Mouse (Mus musculus) CD4-positive, CD25-positive, alpha-beta regulatory T cell, adult 9 weeks (primary cell): ENCODE results near the gene Dnah7a. TPM values are rescaled to one million over a fixed set of nuclear protein-coding genes. Genes with fewer than 3 reads are reported as not detected.

Source experiments
- polyA plus RNA-seq: library from polyadenylated mRNA; unstranded; fragments of 100-300 nt; shearing (Covaris generic); gene quantifications from one replicate; pipeline ENCODE4 v1.2.1, GENCODE M21; 2017

Dnah7a gene
- 4.9 TPM for polyA plus RNA-seq

DNA sequence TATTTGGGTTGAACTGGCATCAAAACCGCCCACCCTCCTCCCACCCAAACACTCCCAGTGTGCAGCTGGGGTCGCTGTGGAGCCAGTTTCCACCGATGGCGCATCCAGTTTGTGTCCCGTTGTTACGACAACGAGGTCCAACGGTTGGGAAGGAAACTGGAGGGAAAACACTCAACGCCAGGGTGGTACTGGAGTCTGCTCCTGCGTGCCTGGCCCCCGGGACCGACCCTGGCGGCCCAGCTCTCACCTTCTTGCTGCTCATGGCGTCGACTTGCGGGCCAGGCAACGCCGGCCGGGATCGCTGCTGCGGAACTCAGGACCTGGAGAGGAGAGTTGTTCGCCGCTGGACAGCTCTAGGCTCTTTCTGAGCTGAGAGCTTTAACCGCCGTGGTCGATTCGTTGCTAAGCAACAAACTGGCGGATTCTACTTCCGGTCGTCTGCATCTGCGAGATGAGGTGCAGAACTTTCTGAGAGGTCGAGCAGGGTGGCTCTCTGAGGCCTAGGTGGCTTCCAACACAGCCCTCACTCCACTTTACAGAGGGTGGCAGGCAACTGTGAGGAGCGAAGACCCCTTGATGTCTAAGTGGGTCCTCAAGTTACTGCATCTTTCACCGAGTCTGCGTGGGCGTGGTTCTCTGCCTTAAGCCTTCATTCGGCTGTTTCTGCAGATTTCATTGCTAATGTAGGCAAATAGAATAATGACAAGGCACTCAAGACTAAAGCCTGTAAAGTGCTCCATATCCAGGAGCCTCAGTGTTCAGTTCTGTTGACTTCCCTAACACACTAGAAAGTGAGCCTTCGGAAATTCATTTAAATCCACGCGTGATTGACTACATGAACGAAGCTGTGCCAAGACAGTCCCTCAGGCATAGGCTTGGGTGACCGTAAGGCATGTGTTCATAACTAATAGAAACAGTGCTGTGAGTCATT, at the start of gene Dnah7a:
Dnah7a (minus strand) TSS at position 354 of the 931 bp plus-strand sequence.

DNA sequence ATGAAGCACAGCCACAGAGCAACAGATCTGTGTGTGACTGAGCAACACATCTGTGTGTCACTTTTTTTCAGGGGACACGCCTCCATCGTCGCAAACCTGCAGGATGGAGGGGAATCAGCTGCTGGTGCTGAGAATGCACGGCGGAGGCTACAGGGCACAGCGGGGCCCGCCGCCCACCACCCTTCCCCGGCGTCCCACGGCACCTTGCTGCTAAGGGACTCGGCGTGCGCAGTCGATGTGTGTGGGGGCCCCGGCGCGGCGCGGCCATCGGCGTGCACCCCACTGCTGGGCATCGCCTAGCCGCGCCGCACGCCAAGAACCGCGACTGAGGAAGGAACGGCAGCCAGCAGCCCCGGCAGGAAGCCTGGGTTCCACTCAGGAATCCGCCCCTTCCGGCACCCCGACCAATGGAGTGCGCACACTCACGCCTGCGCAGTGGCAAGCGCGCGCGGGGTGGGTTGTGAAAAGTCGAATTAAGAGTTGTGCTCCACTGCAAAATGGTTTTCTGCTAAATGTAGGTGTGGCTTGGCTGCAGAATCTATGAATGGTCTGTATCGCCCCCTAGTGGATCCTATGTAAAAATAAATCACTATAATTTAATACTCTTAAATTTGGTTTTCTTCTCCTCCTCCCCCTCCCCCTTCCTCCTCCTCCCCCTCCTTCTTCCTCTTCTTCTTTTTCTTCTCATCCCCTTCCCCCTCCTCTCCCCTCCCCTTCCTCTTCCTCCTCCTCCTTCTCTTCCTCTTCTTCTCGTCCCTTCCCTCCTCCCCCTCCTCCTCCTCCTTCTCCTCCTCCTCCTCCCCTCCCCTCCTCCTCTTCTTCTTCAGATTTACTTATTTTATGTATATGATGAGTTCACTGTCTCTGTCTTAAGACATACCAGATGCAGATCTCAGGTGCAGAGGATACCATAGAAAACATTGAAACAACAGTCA, 354.0 kb downstream of the Dnah7a start, which contains the start of the genes Asdurf, Gm28551 and Asnsd1:
Asdurf (minus strand) TSS at position 293 of the 935 bp plus-strand sequence.
Gm28551 (minus strand) TSS at position 341 of the 935 bp plus-strand sequence.
Asnsd1 (minus strand) TSS at position 426 of the 935 bp plus-strand sequence.

Other genes starting within 250 kb of the Dnah7a start
- gene Stk17b, start 78.4 kb upstream of the Dnah7a start, polyA plus RNA-seq, result 479 TPM